Mouse (Mus musculus): Measurements from ENCODE around the gene Mamstr.

Mamstr gene

DNA sequence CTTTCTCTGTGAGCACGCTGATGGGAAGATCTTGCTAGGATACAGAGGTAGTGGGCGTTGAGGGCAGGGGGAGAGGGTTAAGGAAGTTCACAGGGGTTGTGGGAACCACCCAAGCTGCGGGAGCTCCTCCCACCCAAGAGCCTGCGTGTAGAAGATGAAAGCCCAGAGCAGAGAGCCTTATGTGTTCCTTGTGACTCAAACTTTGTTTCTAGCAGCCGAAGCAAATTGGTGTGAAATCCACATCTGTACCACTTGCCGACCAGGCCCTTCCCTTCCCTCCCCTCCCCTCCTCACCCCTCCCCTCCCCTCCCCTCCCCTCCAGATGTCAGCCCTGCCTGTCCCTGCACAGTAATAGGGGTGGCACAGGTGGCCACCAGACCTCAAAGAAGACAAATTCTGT is 55.3 kb downstream of the Mamstr start:
- no peak for DNase-seq

Data from kidney, postnatal 25 days (tissue).